Mouse (Mus musculus): ENCODE results near the gene Uqcrq.

Gene Uqcrq

DNA sequence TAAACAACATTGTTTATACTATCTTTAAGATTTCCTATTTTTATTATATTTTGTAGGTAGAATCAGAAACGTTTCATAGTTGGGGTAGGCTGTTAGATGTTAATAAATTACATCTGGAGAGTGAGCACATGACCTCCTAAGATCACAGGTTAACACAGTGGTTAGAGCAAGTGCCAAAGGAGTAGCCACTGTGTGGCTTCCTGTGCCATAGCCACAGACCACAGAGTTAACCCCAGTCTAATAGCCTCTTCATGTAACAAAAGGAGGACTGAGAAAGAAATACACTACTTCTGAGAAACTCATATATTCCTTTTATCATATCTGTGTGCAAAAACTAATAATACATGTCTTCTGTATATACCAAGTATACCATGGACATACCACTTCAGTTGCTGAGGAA is 36.8 kb downstream of the Uqcrq start:
- no peak for DNase-seq

GRCm38 (mm10) chr11:53383758-53384428 is 46.7 kb downstream of the Uqcrq start:
- no peak for DNase-seq

DNA sequence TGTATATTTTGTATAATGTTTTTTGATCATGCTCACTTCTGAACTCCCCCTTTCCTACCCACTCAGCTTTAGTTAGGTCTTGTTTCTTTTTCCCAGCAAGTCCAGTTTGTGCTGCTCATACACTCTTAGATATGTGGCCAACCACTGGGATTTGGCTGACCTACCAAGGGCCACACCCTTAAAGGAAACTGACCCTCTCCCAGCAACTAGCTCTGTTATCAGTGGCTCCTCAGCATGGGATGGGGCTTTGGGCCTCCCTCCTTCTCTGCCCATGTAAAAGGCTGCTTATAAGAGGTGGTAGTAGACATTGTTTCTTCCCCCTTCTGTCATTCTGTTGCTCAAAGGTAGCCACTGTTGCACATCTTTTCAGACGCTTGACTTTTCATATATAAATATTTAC is 51.7 kb downstream of the Uqcrq start:
- no peak for DNase-seq
